Mouse (Mus musculus) brain, embryonic 14.5 days (tissue): ENCODE measurements around the gene Ass1.

Source experiments
- CTCF ChIP-seq: fragments of 200-500 bp; IDR thresholded peaks from 2 replicates; pipeline ENCODE4 v1.5.1; 2012; ENCODE audit warnings: inconsistent platforms, mild to moderate bottlenecking, moderate library complexity, borderline replicate concordance; ENCODE audit not compliant: insufficient read depth, insufficient read length; ENCODE audit errors: extremely low read depth
- POLR2A ChIP-seq: fragments of 200-500 bp; IDR thresholded peaks from 2 replicates; pipeline ENCODE4 v1.6.1; 2012; ENCODE audit warnings: mild to moderate bottlenecking, inconsistent platforms, borderline replicate concordance; ENCODE audit not compliant: poor library complexity, insufficient read depth, insufficient read length, severe bottlenecking; ENCODE audit errors: extremely low read depth

- TF ChIP-seq CTCF = no peak
- no peak for TF ChIP-seq POLR2A
Measured at GRCm38 (mm10) chr2:31449902-31450301, 20.1 kb upstream of the Ass1 start.
